ENCODE assay signal across 32 mouse cellular contexts in genomic region chr7:143498584-143498983, GRCm38 (mm10). TPM values are rescaled to one million over a fixed set of nuclear protein-coding genes. Genes with fewer than 3 reads are reported as not detected.
DNase-seq lines count a peak whose midpoint lies in the region; ATAC-seq and TF ChIP-seq lines count a peak whose summit lies in the region.
"Had no signal": no experiment of that assay in that cellular context is flagged by ENCODE, and none has a peak within 500 bp of the region (broad histone marks: within the 10 kb centered on the region; RNA-seq: fewer than 3 reads in every experiment).

No protein-coding gene starts in this region.

- no peak overlapping the region for H3K4me2 ChIP-seq in kidney, embryonic 15.5 days
- no peak overlapping the region for H3K4me2 ChIP-seq in liver, postnatal 0 days (ENCODE audit: low read depth, low read length)
- H3K4me2 ChIP-seq in intestine, embryonic 16.5 days (ENCODE audit: low read depth, low read length): no peak overlapping the region
- H3K4me2 ChIP-seq: embryonic facial prominence, embryonic 13.5 days; heart, embryonic 12.5 days; hindbrain, embryonic 14.5 days; liver, embryonic 15.5 days; lung, embryonic 15.5 days; midbrain, embryonic 12.5 days; neural tube, embryonic 12.5 days had no signal

- H3K36me3 ChIP-seq in kidney, embryonic 15.5 days: no peaks in the 10 kb centered on the region
- H3K36me3 ChIP-seq in liver, postnatal 0 days (replicated peaks; ENCODE audit: insufficient read depth, low read length): no peaks in the 10 kb centered on the region
- no peaks in the 10 kb centered on the region for H3K36me3 ChIP-seq in intestine, embryonic 16.5 days (ENCODE audit: control insufficient read depth, insufficient read depth, low read length)
- H3K36me3 ChIP-seq: embryonic facial prominence, embryonic 13.5 days; heart, embryonic 12.5 days; liver, embryonic 15.5 days; lung, embryonic 15.5 days; midbrain, embryonic 12.5 days; neural tube, embryonic 12.5 days had no signal

- no peak for TF ChIP-seq EP300 in liver, postnatal 0 days (IDR thresholded peaks at IDR 0.05; ENCODE audit: low read depth)

- H3K27me3 ChIP-seq in kidney, embryonic 15.5 days: peaks cover 51% of the 10 kb centered on the region
- H3K27me3 ChIP-seq in liver, postnatal 0 days (ENCODE audit: insufficient read depth, low read length): peaks cover 36% of the 10 kb centered on the region
- H3K27me3 ChIP-seq in intestine, embryonic 16.5 days (replicated peaks; ENCODE audit: control insufficient read depth, insufficient read depth, low read length): peaks cover 19% of the 10 kb centered on the region

- no peak overlapping the region for H3K9ac ChIP-seq in kidney, embryonic 15.5 days
- no peak overlapping the region for H3K9ac ChIP-seq in liver, postnatal 0 days (replicated peaks)
- H3K9ac ChIP-seq in intestine, embryonic 16.5 days (ENCODE audit: low read depth, low read length): no peak overlapping the region
- H3K9ac ChIP-seq: embryonic facial prominence, embryonic 13.5 days; heart, embryonic 12.5 days; hindbrain, embryonic 14.5 days; liver, embryonic 15.5 days; lung, embryonic 15.5 days; midbrain, embryonic 12.5 days; neural tube, embryonic 12.5 days had no signal

- H3K4me3 ChIP-seq in kidney, embryonic 15.5 days (replicated peaks): no peak overlapping the region
- H3K4me3 ChIP-seq in liver, postnatal 0 days (ENCODE audit: low read depth, low read length): no peak overlapping the region
- H3K4me3 ChIP-seq in intestine, embryonic 16.5 days (ENCODE audit: low read length): no peak overlapping the region
- H3K4me3 ChIP-seq: embryonic facial prominence, embryonic 13.5 days; erythroblast, embryonic 14.5 days; gastrocnemius, adult 2 months; heart, adult 2 months; heart, embryonic 12.5 days; liver, embryonic 15.5 days; lung, embryonic 15.5 days; megakaryocyte, embryonic 14.5 days; midbrain, embryonic 12.5 days; myocyte; neural tube, embryonic 12.5 days had no signal

- no peak for TF ChIP-seq CTCF in liver, postnatal 0 days (IDR thresholded peaks at IDR 0.05; ENCODE audit: low read depth)

- WGBS in kidney, embryonic 15.5 days: 84% methylated on average over 4 of the region's 4 CpGs
- WGBS in liver, postnatal 0 days (ENCODE audit: insufficient replicate concordance): 95% methylated on average over 4 of the region's 4 CpGs
- 87% methylated on average over 4 of the region's 4 CpGs for WGBS in intestine, embryonic 16.5 days

- peaks cover 21% of the 10 kb centered on the region for H3K4me1 ChIP-seq in kidney, embryonic 15.5 days
- H3K4me1 ChIP-seq in liver, postnatal 0 days (ENCODE audit: insufficient read depth): peaks cover 19% of the 10 kb centered on the region
- H3K4me1 ChIP-seq in intestine, embryonic 16.5 days (ENCODE audit: control insufficient read depth, insufficient read depth, low read length): peaks cover 25% of the 10 kb centered on the region

- no peaks in the 10 kb centered on the region for H3K9me3 ChIP-seq in kidney, embryonic 15.5 days (replicated peaks)
- H3K9me3 ChIP-seq in liver, postnatal 0 days (ENCODE audit: low read length): no peaks in the 10 kb centered on the region
- no peaks in the 10 kb centered on the region for H3K9me3 ChIP-seq in intestine, embryonic 16.5 days (ENCODE audit: control insufficient read depth, low read length)
- H3K9me3 ChIP-seq: embryonic facial prominence, embryonic 13.5 days; heart, embryonic 12.5 days; liver, embryonic 15.5 days; lung, embryonic 15.5 days; megakaryocyte, embryonic 14.5 days; midbrain, embryonic 12.5 days; neural tube, embryonic 12.5 days had no signal

- DNase-seq in kidney, adult 9 months: peak; percentile 74
- peak; percentile 10 for DNase-seq in liver, postnatal 0 days
- DNase-seq in liver: no peak
- DNase-seq in thymus, postnatal 14 days: no peak
- DNase-seq: adrenal gland, postnatal 14 days; cerebellum, adult 11 months; cerebellum, postnatal 10 days; gastrocnemius, adult 2 months; gastrocnemius, postnatal 36 days; heart, adult 2 months; layer of hippocampus, postnatal 36 days; left cerebral cortex, postnatal 4 days; lung, postnatal 4 days; right cerebral cortex, adult 18-20 months; spleen, adult 18-20 months; thymus, adult 18-20 months; thymus, postnatal 36 days had no signal

- no peak for ATAC-seq in kidney, embryonic 15.5 days (replicated peaks; ENCODE audit: low FRiP score)
- ATAC-seq in liver, postnatal 0 days: no peak
- peak; percentile 28; the same call in 1 of the 2 replicates for ATAC-seq in intestine, embryonic 16.5 days
- no peak for ATAC-seq in erythroblast, adult 5-6 weeks (replicated peaks; ENCODE audit: low FRiP score, poor library complexity, severe bottlenecking)
- ATAC-seq: forebrain, embryonic 16.5 days had no signal

- H3K27ac ChIP-seq in kidney, embryonic 15.5 days: no peak overlapping the region
- H3K27ac ChIP-seq in liver, postnatal 0 days (ENCODE audit: low read depth): no peak overlapping the region
- no peak overlapping the region for H3K27ac ChIP-seq in intestine, embryonic 16.5 days (ENCODE audit: low read length)
- H3K27ac ChIP-seq: embryonic facial prominence, embryonic 13.5 days; gastrocnemius, adult 2 months; heart, adult 2 months; hindbrain, embryonic 14.5 days; liver, embryonic 15.5 days; lung, embryonic 15.5 days; midbrain, embryonic 12.5 days; neural tube, embryonic 12.5 days had no signal

RNA-seq across cellular contexts. Expression of gene Phlda2, which starts 4.4 kb away (rescaled TPM):
- 8.4 and 10.8 TPM in 2 replicates for polyA plus RNA-seq in kidney, embryonic 15.5 days (2015; fragmentation: Nextera tagmentation; extraction: Ambion mirVana)
- polyA plus RNA-seq in liver, postnatal 0 days (2015; fragmentation: Nextera tagmentation; extraction: Ambion mirVana): 10.5 and 10.8 TPM in 2 replicates
- 11.7 and 16.1 TPM in 2 replicates for polyA plus RNA-seq in intestine, embryonic 16.5 days (2015; fragmentation: Nextera tagmentation; extraction: Ambion mirVana)
- not detected in 2 replicates for total RNA-seq in erythroblast, adult 5-6 weeks (2015; ENCODE audit: low replicate concordance)
- not detected in 2 replicates for total RNA-seq in erythroblast, adult 5-6 weeks (2017; ENCODE audit: low replicate concordance)
- total RNA-seq: gastrocnemius, adult 2 months; gastrocnemius, postnatal 36 days; heart, adult 2 months; layer of hippocampus, postnatal 36 days; left cerebral cortex, postnatal 4 days had no signal
- polyA plus RNA-seq: forebrain, embryonic 16.5 days; heart, adult 2 months; heart, postnatal 0 days; myocyte had no signal

RNA-seq across cellular contexts. Expression of gene Slc22a18, which starts 25.0 kb away (rescaled TPM):
- 4.1 and 4.5 TPM in 2 replicates for polyA plus RNA-seq in kidney, embryonic 15.5 days (2015; fragmentation: Nextera tagmentation; extraction: Ambion mirVana)
- polyA plus RNA-seq in liver, postnatal 0 days (2015; fragmentation: Nextera tagmentation; extraction: Ambion mirVana): 18.6 and 20.4 TPM in 2 replicates
- 18.2 and 22.7 TPM in 2 replicates for polyA plus RNA-seq in intestine, embryonic 16.5 days (2015; fragmentation: Nextera tagmentation; extraction: Ambion mirVana)
- not detected in 2 replicates for total RNA-seq in erythroblast, adult 5-6 weeks (2015; ENCODE audit: low replicate concordance)
- total RNA-seq in erythroblast, adult 5-6 weeks (2017; ENCODE audit: low replicate concordance): not detected in 2 replicates
- total RNA-seq: left cerebral cortex, postnatal 4 days had no signal
- polyA plus RNA-seq: erythroblast, embryonic 14.5 days had no signal

RNA-seq across cellular contexts. Expression of gene Cdkn1c, which starts 37.7 kb away (rescaled TPM):
- polyA plus RNA-seq in kidney, embryonic 15.5 days (2015; fragmentation: Nextera tagmentation; extraction: Ambion mirVana): 844 and 965 TPM in 2 replicates
- 36.4 and 52.4 TPM in 2 replicates for polyA plus RNA-seq in liver, postnatal 0 days (2015; fragmentation: Nextera tagmentation; extraction: Ambion mirVana)
- polyA plus RNA-seq in intestine, embryonic 16.5 days (2015; fragmentation: Nextera tagmentation; extraction: Ambion mirVana): 522 and 653 TPM in 2 replicates
- not detected in 2 replicates for total RNA-seq in erythroblast, adult 5-6 weeks (2015; ENCODE audit: low replicate concordance)
- total RNA-seq in erythroblast, adult 5-6 weeks (2017; ENCODE audit: low replicate concordance): 0.09 TPM in 1 of 2 replicates, not detected in the other

RNA-seq across cellular contexts. Expression of gene Nap1l4, which starts 50.3 kb away (rescaled TPM):
- polyA plus RNA-seq in kidney, embryonic 15.5 days (2015; fragmentation: Nextera tagmentation; extraction: Ambion mirVana): 276 and 287 TPM in 2 replicates
- 55.7 and 61.2 TPM in 2 replicates for polyA plus RNA-seq in liver, postnatal 0 days (2015; fragmentation: Nextera tagmentation; extraction: Ambion mirVana)
- 175 and 192 TPM in 2 replicates for polyA plus RNA-seq in intestine, embryonic 16.5 days (2015; fragmentation: Nextera tagmentation; extraction: Ambion mirVana)
- 40.7 and 45.1 TPM in 2 replicates for total RNA-seq in erythroblast, adult 5-6 weeks (2015; ENCODE audit: low replicate concordance)
- total RNA-seq in erythroblast, adult 5-6 weeks (2017; ENCODE audit: low replicate concordance): 89.7 and 118 TPM in 2 replicates

Comparison
In these comparisons a context has a peak if more than half of its experiments do, and no peak if none do; other contexts are left out.
1. DNase-seq: peak in kidney, adult 9 months (single experiment) and liver, postnatal 0 days (single experiment); none in liver (single experiment) and thymus, postnatal 14 days (single experiment).